Mouse (Mus musculus) left cerebral cortex, postnatal 36 days (tissue): ENCODE measurements around the gene Rimbp3. TPM values are rescaled to one million over a fixed set of nuclear protein-coding genes. Genes with fewer than 3 reads are reported as not detected.
"Not testable (repeated sequence)": the region's sequence is repeated elsewhere in the genome, so short reads cannot be mapped to it uniquely, and the experiment has no call there.

Experiments
- DNase-seq, 2 experiments: peaks; one replicate each; pipeline ENCODE4 v3.0.0; 2021 to 2022; ENCODE audit warnings: low spot score in 2 of 2, mixed read lengths in 1 of 2
- intact Hi-C: fragments of 180-260 bp; cut with DNase I; formaldehyde crosslinking; loops from one replicate; pipeline ENCODE4 v1.15.1; 2025
- total RNA-seq, 2 experiments: library from RNA; stranded (reverse); gene quantifications; 2 replicates each; pipeline ENCODE4 v1.2.3; 2021

Gene Rimbp3
- total RNA-seq, 2 experiments from 2014 or later = 1.7 to 2.0 TPM

DNA sequence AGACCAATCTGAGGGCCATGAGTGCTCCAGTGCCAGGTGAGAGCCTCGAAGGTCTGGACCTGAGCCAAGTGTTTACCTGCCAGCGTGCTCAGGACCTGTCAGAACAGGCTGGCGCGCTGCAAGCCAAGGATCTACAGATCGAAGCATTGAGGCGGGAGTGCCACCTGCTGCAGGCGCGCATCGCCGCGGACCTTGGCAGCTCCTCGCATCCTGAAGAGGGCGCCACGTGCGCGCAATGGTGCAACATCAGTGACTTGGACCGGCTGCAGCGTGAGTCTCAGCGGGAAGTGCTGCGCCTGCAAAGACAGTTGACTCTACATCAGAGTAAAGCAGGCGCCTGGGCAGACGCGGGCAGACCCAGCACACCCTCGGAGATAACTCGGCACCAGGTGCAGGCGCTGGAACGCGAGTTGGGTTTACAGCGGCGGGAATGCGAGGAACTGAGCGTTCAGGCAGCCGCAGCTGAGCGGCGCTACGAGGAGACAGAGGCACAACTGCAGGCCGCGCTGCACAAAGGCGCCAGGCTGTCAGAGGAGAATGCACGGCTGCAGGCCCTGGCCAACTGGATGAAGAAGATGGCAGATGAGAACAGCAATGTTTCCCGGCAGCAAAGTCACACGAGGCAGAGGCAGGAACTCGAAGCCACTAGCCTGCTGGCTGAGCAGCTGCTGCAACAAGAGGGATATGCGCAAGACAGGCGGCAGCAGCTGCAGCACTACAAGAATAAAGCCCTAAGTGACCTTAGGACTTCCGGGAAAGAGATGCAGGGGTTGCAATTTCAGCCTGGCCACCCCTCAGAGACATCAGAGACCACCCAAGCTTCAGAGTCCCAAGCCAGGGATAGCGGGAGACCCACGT lies 1.8 kb downstream of the Rimbp3 start:
- intact Hi-C loops = loop anchor here (1.0 kb wide), 1 partner anchor 66 kb away; the partner anchor contains the start of gene Tmem191c
- DNase-seq = peak; percentile 81 to 85

DNA sequence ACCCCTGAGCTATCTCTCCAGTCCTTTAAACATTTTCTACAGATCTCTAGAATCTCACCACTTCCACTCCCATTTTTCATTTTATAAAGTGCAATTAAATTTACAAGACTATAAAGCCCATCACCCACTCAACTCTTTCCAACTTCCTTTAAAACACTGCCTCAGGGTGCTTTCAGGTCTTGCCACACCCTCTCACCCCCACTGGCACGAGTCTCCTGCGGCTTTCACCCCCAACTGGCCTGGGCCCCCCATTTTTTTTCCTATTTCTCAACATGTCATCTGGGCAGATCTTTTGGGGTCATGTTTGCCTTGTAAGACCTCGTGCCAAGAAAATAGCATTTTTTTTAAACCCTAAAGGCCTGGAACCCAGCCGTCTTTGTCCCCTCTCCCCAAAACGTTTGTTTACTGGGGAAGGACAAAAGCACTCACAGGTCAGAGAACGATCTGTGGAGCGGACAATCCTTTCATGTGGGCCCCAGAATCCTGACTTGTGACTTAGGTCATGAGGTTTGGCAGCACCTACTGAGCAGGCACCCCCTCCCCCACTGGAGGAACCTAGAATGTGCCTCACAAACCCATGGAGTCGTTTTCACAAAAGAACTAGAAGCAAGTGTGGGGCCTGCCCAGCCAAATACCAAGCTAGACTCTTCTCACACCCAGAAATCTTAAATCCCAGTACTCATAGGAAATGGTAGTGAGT lies 8.7 kb downstream of the Rimbp3 start:
- intact Hi-C loops = no loop called here
- DNase-seq = no peak

DNA sequence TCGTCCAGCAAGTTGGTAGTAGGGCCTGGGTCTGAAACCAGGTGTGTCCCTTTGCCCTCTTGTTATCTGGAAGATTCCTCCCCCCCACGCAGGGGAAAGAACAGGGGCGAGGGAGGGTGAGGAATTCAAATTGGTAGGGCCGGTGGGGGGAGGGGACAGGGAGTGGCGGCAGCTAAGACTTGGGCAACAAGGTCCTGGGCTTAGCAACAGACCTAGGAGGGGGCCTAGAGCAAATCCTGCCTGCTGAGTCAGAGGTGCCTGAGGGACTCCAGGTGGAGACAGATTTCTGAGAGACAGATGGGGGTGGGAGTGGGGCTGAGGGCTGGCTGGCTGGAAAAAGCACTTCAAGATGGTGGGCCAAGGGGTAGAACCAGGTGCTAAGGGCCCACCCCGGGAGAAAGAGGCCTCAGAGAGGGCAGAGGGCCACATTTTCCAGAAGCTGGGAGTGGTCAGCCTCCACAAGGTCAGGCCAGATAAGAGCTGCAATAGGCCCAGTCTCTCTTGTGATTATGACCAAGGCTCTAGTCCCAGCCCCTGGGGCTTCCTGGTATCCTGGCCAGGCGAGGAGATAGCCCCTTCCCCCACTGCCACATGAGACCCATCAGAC lies 11.8 kb downstream of the Rimbp3 start:
- no peak for DNase-seq
- intact Hi-C loops = no loop called here

DNA sequence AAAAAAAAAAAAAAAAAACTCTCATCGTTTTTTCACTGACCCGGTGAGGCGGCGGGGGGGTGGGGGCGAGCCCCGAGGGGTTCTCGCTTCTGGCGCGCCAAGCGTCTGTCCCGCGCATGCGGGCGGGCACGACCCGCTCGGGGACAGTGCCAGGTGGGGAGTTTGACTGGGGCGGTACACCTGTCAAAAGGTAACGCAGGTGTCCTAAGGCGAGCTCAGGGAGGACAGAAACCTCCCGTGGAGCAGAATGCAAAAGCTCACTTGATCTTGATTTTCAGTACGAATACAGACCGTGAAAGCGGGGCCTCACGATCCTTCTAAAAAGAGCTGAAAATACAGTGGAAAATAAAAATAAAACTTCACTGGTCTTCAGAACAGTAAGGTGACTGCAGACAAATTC lies 13.8 kb downstream of the Rimbp3 start:
- DNase-seq = peak; percentile 96 to 97
- intact Hi-C loops = no loop called here

DNA sequence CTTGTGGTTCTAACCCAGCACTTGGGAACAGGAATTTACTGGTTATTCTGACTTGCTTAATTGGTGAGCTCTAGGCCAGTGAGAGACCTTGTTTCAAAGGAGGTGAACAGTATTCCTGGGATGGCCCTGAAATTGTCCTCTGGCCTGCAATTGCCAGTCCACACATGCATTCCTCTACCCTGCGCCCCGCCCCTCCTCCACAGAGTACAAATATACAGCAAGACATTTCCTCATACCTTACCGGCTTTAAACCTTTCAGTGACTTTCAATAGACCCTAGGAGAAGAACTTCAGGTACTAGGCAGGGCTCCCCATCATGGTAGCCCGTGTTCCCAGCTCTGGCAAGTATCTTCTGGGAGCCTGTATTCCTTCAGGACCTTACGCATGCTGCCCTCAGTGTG lies 17.2 kb downstream of the Rimbp3 start:
- intact Hi-C loops = no loop called here

DNA sequence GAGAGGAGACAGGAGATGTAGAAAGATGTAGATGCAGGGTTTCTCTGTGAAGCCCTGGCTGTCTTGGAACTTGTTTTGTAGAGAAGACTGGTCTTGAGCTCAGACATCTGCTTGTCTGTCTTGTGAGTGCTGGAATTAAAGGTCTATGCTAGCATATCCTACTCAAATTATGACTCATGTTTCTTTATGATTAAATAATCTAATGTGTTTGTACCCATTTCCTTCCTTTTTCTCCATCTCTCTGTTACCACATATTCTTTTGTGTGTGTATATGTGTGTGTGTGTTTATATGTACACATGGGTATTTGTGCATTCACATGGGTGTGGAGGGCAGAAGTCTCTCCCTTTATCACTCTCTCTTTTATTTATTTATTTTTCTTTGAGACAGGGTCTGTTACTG lies 18.1 kb downstream of the Rimbp3 start:
- DNase-seq = no peak
- intact Hi-C loops = no loop called here

More for the DNA sequence above, 17.2 kb downstream of the Rimbp3 start:
- no peak for DNase-seq

DNA sequence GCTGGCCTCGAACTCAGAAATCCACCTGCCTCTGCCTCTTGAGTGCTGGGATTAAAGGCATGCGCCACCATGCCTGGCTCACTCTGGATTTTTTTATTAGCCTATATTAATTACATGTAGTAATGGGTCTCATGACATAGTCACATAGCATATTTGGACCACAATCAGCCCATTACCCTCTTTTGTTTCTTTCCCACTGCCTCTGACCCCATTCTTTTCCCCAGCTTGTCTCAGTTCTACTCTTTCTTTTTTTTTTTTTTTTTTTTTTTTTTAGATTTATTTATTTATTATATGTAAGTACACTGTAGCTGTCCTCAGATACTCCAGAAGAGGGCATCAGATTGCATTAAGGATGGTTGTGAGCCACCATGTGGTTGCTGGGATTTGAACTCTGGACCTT lies 23.1 kb downstream of the Rimbp3 start:
- intact Hi-C loops = loop anchor here (5.0 kb wide), 1 partner anchor 46 kb away; the partner anchor contains the start of gene Tmem191c

DNA sequence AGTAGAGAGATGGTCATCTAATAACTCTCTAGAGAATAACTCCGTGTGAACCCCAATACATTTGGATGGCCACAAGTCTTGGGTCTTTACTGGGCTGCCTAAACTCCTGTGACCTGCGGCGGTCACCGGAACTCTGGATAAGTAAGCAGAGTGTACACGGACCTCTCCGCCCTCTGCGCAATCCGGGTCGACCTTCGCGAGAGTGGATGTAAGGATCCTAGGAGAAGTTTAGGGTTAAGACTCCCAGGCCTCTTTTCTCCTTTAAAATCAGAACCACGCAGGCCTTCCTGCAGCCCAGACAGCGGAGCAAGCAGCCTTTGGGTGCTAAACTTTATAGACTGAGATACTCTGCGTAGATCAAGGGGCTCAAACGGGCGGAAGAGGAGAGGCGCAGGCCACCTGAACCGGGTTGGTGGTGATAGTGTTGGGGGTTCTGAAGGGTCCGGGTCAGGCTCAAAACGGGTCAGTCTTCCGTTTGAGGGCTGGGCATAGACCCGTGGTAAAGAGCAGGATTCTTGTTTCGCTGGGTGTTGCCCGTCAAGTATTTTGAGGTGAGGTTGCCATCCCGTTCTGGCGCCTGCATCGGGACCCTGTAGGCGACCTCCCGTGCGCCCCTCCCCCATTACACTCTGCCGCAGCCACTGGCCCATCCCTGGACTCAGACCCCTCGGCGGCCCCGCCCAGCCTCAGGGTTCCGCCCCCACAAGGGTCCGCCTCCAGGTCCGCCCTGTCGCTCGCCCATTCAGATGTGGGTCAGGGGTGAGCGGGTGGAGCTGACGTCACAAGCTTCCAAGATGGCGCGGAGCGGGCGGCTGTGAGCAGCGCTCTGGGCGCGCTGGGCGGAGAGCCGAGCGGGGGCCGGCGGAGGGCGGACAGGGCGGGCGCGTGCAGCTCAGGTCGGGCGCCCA lies 24.6 kb downstream of the Rimbp3 start, which contains the start of gene Hic2:
Gene Hic2, plus strand, starts transcription at position 779 of the 908 bp plus-strand sequence.
- DNase-seq = peak; percentile 89
- intact Hi-C loops = loop anchor here (5.0 kb wide), 1 partner anchor 44 kb away; the partner anchor contains the start of gene Tmem191c

More for the DNA sequence above, 23.1 kb downstream of the Rimbp3 start:
- DNase-seq = not testable (repeated sequence)

DNA sequence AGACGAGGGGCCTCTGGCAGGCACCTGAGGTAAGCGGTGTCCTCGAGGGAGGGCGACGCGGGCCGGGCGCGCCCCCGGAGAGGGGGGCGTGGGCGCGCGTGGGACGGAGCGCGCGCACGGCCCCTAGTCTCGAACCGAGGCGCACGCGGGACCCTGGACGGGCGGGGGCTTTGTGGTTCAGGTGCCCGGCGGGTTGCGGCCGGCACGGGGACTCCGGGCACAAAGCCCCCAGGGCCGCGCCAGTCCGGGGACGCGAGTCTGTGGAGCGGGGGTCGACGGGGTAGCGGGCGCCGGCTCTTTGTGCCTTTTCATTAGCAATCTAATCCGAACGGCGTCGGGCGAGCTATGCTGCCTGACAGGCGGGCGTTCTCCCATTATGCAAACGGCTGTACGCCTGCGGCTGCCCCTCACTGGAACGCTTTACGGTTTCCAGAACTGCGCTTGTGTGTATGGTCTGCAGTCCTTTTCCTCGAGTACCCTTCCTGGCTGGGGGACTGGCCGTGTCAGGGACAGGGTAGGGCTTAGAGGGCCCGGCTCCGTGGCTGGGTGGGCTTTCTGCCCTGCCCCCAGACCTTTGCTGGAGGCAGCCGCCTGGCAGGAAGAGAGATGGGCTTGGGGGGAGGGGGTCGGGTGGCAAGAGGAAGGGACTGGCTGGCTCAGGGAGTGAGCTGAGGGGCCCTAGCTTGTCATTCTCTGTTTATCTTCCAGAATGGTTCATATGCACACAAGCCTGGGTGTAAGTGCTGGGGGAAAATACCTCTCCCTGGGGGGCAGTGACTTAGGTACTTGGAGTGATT lies 25.5 kb downstream of the Rimbp3 start:
- peak; percentile 39 to 43 for DNase-seq

DNA sequence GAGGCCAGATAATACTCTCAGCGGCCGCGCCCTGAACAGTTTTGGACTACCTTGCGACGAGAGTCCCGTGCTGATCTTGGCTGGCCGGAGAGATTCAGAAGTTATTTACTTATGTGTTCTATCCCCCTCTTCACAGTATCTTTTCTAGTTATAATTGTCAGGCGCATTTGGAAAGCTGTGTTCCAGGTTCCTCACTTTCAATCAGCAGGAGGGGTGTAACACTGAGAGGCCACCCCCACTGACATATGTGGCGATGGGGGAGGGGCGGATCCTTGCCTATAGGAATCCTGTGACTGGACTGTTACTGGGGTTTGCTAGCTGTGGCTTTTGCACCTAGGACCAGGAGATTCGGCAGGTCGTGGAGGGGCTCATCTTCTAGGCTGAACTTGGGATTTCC lies 26.1 kb downstream of the Rimbp3 start:
- peak; percentile 47 to 60 for DNase-seq
- intact Hi-C loops = loop anchor here (5.0 kb wide), 1 partner anchor 43 kb away; the partner anchor contains the start of gene Tmem191c

More for the DNA sequence above, 25.5 kb downstream of the Rimbp3 start:
- intact Hi-C loops = loop anchor here (5.0 kb wide), 1 partner anchor 43 kb away; the partner anchor contains the start of gene Tmem191c

DNA sequence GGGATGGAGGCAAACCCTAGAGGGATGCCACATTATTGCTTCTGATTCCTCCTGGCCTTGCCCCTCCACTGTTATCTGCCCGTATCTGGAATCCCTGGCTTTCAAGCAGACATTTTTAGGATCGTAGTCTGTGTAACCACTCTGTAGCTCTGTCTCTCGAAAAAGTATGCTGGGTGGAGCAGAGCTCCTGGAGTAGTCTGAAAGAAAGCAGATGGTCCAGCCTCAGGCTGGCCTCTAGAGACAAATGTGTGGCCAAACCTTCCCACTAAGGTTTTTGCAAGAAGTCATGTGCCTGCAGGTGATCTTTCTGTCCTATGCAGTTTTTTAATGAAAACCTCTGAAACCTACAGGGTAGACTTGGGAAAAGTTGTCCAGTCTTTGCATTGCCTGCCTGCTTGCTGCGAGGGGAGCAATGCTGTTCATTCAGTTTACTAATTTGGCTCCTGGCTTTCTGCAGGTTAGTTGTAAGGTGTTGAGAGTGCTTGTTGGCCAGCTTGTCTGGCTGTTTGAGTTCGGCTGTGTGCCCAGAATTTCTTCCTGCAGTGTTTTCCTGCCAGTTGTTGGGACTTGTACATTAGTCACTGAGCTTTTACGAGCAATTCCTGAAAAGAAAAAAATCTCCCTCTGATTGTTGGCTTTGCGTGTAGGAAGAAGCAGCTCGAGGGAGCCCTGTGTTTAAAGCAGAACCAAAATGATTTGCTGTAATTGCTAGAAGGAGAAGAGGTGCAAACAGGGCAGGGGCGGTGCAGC lies 26.7 kb downstream of the Rimbp3 start:
- DNase-seq = peak; percentile 55
- intact Hi-C loops = loop anchor here (5.0 kb wide), 1 partner anchor 42 kb away; the partner anchor contains the start of gene Tmem191c

DNA sequence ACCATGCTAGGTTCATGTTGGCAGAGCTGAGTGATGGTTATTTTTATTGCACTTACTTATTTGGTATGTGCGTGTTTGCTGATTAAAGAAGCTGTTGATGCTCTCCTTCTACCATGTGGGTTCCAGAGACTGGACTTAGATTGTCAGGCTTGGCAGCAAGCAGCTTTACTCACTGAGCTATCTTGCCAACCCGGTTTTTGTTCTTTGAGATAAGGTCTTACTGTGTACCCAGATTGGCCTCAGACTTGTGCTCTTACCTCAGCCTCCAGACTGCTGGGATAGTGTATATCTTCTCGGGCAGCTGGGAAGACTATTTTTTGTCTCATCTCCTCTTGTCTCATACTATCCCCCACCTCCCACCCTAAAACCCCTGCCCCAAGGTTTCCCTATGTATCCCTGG lies 29.2 kb downstream of the Rimbp3 start:
- no peak for DNase-seq
- intact Hi-C loops = no loop called here

DNA sequence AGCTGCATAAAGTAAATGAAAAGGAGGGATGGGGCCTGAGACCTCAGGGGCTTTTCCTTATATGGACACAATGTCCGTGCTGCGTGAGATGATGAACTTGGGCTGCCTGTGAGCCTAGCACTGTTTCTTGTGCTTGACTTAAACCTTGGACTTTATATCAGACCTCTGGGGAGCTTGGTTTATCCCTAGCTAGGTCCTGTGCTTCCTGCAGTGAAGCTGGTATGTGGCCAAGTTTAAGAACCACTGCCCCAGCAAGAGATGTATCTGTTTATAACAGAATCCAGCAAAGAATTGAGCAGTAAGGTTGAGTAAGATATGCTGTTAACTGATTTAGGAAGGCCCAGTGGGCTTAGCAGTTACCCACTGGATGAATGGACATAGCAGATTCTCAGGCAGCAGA lies 31.0 kb downstream of the Rimbp3 start:
- no peak for DNase-seq
- intact Hi-C loops = no loop called here

DNA sequence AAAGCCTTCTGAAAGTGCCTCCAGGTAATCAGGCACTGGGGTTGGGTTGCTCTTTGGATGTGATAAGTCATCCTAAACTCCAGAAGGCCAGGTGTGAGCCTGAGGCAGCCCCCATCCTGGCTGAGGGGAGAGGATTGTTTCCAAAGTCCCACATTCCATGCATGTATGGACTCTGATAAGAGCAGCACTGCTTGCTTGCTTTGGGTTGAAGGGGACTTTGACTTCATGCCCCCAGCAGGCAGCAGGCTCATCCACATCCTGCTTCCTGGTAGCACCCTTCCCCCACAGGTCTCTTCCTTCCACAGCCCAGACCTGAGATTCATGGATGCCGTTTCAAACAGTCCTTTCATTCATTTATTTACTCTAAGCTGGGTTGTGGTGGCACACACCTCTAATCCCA lies 35.3 kb downstream of the Rimbp3 start:
- intact Hi-C loops = no loop called here
- DNase-seq = no peak

DNA sequence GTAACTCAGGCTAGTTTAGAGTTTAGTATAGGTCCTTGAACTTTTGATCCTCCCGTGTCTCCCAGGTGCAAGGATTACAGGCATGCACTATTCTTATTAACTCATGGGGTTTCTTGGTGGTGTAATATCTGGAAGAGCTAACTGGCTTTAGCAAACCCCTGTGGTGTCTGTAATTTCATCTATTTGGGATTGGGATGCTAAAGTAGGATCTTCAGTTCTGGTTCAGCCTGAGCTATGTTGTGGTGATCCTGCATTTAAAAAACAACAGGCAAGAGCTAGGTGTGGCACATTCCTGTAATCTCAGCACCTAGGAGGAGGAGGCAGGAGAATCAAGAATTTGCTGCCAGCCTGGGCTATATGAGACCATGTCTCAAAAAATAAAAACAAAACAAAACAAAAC lies 36.6 kb downstream of the Rimbp3 start:
- intact Hi-C loops = no loop called here
- DNase-seq = no peak

DNA sequence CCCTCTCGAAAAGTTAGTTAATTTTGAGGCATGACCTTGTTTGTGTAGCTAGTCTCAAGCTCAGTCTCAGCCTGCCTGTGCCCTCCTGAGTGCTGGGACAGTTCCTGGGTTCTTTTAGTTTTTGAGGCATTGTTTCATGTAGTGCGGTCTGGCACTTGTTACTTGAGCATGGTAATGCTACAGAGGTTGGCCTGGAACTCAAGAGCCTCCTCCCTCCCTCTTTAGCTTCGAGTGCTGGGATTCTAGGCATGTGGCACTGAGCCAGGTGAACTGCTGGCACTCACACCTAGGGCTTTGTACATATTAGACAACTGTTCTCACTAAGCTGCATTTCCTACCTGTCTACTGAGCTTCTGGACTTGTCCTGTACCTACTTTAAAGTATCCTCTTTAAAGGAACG lies 39.3 kb downstream of the Rimbp3 start:
- intact Hi-C loops = no loop called here
- DNase-seq = no peak

DNA sequence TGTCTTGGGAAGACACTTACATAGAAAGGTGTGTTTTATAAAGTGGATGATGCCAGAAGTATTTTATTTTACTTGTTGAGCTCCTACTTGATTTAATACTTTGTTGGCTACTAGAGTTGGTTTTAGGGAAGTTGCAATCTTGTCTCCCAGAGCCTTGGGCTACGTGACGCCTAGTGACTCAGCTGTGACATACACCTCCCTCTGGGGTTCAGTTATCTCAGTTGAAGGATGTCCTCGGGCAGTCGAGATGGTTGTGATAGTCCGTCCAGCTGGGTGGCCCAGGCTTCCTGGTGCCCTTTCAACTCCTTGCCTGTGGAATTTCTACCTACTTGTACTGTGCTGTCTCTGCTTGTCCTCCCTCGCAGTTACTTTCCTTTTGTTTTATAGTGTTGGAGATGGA lies 40.7 kb downstream of the Rimbp3 start:
- DNase-seq = no peak
- intact Hi-C loops = no loop called here

DNA sequence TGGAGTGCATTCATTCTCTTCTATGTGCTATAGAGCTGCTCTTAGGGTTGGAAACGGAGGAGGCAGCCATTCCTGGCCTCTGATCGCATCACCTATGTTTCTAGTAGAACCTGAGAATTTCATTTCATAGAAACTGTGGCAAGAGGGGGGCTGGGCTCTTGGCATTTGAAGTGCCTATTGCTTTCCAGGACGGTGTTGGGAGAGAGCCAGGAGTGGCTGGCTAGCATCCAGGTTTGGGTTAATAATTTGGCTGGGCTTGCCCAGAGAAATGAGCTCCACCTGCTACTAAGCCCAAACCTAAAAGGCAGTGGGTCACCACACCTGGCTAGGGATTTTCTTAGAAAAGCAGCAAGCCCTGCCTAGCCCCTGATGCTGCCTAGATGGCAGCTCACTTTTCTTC lies 43.1 kb downstream of the Rimbp3 start:
- DNase-seq = no peak
- intact Hi-C loops = no loop called here
